Mouse (Mus musculus): ENCODE measurements around the gene D17H6S53E.

D17H6S53E gene

DNA sequence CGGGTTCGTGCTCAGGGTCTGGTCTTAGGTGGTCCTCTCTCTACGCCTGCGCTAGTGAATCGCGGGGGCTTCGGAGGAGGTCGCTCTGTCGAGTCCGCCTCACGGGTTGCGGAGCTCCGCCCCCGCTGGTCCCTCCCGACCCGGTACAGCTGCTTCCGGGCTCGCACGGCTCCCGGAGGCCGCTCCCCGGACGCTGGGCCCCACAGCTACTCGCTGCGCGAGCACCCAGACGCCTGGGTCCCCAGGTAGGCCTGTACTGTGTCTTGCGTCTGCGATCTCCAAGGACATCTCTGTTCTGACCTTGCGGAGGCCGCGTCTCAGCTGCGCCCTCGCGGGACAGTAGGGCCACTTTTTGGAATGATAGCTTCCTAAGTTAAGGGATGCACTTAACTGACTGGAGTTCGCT lies at the start of gene D17H6S53E:
D17H6S53E (plus strand) TSS at position 168 of the 406 bp plus-strand sequence.
- peak; percentile 84 for DNase-seq

DNA sequence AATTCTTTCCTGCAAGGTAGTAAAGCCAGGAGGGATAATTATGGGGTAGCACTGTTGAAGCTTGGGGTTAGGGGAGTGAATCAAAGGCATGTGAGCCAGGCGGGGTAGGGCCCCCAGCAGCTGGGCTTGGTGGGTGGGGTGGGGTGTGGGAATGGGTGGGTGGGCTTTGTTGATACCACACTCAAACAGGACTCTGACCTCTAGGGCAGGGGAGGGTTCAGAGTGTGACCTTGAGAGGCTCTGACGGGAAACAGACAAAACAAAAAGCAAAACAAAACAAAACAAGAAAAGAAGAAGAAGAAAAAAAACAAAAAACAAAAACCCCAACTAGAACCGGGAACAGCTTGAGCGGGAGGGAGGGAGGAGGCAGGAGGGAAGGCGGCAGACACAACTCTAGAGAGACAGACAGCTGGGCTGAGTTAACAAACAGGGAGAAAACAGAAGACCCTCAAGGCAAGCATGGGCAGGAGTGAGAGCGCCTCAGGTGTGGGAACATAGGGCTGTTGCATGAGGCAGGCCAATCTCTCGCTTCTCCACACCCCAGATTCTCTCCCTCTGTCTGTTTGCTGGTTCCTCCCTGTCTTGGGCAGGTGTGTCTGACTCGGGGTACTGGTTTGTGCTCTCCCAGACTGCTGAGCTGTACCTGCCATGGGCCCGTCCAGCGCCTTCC lies 49.5 kb upstream of the D17H6S53E start, which contains the start of gene Ly6g6e:
Ly6g6e (plus strand) TSS at position 396 of the 670 bp plus-strand sequence.
- no peak for DNase-seq

DNA sequence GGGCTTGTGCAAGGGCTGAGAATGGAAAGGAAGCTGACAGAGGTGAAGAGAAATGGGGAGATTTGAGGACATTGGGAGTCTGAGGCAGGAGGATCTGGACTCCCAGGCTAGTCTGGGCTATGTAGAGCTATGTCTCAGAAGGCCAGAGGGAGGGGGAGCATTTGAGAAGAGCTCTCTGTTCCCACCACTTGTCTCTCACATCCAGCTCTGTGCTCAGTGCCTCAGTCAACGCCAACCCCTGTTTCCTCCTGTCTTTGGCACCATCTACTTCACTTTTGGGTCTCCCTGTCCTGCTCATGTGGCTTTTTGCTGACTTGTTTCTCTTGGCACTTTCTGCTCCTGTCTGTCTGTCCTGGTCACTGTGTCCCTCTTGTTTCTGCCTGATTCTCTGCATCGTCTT lies 48.9 kb upstream of the D17H6S53E start:
- DNase-seq, result no peak

DNA sequence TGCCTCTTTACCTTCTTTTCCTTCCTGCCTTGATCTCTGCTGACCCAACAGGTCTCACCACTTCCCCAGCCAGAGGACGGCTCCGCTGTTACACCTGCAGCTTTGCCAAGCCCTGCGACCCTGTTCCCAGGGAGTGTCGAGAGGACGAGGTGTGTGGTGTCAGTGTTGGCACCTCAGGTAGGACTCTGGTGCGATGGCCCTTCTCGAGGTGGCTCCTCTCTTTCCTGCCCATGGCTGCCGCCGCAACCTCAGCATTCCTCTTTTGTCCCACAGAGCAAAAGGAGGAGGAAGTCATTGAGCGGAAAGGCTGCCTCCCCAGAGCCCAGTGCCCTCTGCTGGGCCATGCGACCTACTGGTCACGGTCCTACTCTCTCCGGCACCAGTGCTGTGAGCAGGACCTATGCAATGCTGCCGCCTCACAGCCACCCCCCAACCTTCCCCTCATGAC lies 48.4 kb upstream of the D17H6S53E start, which contains the start of gene Ly6g6d:
Ly6g6d (minus strand) TSS at position 280 of the 448 bp plus-strand sequence.
- peak; percentile 82 for DNase-seq

DNA sequence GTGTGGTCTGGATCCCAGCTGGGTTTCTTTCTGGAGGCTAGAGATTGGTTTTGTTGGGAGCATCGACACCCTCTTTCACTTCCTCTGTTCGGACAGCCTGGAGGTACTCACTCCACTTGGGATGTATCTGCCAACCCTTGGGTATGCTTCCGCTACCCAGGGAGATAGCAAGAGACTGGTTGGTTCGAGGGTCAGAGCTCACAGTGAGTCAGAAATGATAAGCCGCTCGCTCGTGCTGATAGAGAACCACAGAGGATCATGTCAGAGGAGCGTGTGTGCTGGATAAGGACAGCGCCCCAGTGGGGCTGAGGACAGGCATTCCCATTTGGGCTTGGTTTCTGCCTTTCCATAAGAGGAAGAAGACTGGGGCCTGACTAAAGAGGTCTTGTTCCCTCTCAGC lies 46.4 kb upstream of the D17H6S53E start:
- DNase-seq, result no peak

DNA sequence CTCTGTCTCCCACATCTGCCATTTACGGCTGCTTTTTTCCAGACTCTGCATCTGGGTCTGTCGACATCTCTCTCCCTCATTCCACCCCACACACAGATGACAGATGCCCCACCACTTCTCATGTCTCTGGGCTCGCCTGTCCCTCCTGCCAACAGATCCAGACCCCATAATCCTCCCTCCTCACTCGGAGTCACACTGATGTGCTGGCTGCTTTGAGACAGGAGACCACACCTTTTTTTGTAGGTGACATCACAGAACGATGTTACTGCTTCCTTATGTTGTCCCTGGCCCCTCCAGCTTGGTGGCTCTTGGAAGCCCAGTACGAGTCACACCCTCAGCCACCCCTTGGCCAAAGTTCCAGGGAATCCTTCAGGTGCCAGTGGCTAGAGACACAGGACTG lies 45.9 kb upstream of the D17H6S53E start:
- no peak for DNase-seq

DNA sequence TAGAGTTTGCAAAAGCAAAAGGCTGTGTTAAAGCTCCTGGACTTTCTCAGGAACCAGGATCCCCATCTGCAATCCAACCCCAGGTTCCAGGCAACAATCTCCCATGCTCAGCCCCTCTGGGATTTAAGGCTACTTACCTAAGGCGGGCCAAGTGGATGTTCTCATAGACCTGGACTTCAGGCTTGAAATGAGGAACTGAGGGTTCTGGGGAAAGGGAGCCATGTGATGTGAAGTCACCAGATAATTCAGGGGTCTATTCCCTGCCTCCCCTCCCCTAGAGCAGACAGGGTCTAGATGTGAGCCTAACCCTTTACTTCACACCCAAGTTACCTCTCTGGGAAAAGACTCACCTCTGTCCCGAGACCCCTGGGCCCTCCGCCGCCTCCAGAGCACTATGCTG lies 45.5 kb upstream of the D17H6S53E start:
- no peak for DNase-seq

DNA sequence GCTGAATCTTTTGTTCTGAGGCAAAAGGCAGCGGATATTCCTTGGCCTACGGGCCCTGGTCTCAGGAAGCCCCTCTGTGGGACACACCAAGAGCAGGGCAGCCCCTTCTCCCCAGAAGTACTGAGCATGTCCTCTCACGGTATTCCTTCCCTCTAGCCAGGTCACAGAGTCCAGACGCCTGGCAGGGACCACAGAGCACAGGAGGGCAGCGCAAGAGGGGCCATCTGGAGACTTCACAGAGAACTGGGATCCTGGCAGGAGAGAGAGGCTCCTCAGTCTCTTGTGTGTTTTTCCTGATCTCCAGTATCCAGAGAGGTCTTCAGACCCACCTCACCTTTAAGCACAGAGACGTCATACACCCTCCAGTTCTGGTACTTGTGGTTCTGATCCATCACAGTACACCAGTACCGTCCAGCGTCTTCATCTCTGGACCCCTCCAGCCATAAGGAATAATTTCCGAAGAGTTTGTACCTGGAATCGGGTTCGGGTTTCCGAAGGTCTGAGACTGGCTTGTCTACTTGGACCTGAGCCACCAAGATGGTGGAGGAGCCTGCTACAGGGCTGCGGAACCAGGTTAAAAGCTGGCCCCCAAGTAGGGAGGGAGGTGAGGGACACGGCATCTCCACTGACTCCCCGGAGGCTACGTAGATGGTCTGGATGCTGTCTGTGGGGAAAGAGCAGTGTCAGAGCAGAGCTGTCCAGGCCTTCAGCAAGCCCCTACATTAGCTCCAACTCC lies 43.2 kb upstream of the D17H6S53E start:
- DNase-seq, result no peak

DNA sequence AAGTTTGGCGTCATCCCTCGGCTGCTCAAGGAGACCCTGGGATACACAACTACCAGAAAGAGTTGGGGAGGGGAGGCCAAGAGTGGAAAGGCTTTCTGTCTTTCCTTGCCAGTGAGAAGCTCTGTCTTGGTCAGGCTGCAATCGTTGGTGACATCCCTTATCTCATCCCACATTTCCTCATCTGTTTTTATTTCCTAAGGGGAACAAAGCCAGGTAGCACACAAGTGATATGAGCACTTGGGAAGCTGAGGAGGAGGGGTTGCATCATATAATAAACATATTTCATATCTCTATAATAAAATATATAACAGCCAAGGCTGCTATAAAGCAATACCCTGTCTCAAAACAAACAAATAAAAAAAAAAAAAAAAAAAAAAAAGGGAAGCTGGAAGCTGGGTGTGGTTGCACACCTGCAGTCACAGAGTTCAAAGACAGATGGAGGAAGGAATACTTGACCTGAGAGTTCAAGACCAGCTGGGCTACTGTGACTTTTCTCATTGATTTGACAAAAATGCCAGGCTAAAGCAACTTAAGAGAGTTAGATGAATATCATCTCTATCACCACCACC lies 42.2 kb upstream of the D17H6S53E start:
- no peak for DNase-seq

DNA sequence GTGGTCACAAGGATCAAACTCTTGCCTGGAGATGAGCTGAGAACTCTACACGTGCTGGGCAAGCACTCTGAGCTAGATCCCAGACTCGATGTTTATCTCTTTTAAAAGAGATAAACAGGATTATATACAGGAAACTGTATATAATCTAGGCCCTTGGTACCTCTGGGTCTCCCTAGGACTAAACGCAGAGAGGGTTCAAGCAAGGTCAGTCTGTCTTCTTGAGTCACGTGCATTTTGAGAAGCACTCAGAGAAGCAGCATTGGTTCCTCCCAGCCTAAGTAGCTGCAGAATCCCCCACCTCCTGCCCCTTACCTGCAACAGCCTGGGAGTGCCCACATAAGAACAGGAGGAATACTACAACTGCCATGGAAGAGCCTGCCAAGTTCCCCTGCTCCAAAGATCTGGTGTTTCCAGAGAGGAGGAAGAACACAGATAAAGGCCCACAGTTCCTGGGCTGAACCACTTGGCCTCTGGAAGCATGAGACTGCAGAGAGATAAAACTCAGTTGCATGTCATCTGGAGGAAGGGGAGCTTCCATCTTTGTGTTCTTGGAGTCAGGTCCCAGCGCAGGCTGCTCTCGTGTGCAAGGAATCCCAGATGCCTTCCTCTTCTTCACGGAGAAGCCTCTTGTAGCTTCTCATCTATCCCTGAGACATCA lies 40.8 kb upstream of the D17H6S53E start, which contains the start of gene Ly6g6f:
Ly6g6f (minus strand) TSS at position 403 of the 658 bp plus-strand sequence.
- DNase-seq, result no peak

DNA sequence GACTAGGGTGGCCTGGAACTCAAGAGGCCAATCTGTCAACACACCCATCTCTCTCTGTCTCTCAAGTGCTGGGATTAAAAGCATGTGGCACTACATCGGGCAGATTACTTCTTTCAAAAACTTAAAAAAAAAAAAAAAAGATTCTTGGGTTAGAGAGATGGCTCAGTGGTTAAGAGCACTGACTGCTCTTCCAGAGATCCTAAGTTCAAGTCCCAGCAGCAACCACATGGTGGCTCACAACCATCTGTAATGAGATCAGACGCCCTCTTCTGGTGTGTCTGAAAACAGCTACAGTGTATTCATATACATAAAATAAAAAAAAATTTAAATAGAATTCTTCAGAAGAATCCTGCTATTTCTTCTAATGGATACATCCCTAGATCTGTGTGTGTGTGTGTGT lies 38.0 kb upstream of the D17H6S53E start:
- no peak for DNase-seq

DNA sequence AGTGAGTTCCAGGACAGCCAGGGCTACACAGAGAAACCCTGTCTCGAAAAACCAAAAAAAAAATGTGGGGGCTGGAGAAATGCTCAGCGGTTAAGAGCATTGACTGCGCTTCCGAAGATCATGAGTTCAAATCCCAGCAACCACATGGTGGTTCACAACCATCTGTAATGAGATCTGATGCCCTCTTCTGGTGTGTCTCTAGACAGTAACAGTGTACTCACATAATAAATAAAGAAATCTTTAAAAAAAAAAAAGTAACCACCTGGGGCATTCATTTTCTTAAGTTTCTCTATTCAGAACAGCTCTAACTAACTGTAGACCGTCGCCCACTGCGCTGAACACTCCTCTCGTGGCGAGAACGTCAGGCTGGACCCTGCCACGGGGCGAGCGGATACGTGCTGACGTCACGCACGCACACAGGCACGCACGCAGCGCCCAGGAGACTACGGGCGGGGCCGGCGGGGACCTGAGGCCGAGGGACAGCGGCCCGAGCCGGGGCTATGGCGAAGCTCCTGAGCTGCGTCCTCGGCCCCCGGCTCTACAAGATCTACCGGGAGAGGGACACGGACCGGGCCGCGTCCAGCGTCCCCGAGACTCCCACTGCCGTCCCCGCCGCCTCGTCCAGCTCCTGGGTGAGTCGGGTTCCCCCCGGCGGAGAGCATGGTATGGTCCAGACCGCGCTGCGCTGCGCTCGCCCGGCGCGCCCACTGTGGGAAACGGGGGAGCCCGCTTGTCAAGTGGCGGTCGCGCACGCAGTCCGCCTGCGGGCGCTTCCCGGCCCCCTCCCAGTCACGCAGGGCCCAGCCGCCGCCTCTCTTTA lies 37.1 kb upstream of the D17H6S53E start, which contains the start of gene Abhd16a:
Abhd16a (plus strand) TSS at position 439 of the 820 bp plus-strand sequence.
- DNase-seq, result peak; percentile 96

DNA sequence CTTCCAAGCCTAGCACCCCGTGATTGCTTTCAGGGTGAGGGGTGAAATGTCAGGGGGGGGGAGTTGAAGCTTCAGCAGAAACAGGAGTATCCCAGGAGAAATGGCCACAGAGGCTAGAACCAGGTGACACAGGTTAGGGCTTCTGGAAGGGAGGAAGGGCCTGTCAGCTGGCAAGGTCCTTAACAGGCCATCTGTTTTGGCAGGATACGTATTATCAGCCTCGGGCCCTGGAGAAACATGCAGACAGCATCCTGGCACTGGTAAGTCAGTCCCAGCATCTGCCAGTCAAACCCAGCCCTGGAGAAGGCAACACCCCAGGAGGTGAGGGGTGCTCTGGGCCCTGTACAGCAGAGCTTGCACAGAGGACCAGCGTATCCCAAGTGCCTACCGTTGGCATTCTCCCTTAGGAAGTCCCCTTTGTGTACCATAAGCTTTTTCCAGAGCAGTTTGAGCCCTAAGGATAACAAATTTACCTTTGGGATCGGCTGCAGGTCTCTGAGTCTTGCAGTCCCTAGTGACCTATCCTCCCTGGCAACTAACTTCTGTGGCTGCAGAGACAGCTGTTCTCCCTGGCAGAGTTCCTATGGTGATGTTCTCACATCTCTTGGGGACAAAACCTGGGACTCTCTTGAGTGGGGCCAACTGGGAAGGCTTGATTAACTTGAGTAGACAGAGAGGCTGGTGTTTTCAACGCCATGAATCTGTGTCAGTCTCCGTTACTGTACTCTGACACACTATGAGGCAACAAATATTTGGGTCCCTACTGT lies 35.8 kb upstream of the D17H6S53E start:
- DNase-seq, result no peak

DNA sequence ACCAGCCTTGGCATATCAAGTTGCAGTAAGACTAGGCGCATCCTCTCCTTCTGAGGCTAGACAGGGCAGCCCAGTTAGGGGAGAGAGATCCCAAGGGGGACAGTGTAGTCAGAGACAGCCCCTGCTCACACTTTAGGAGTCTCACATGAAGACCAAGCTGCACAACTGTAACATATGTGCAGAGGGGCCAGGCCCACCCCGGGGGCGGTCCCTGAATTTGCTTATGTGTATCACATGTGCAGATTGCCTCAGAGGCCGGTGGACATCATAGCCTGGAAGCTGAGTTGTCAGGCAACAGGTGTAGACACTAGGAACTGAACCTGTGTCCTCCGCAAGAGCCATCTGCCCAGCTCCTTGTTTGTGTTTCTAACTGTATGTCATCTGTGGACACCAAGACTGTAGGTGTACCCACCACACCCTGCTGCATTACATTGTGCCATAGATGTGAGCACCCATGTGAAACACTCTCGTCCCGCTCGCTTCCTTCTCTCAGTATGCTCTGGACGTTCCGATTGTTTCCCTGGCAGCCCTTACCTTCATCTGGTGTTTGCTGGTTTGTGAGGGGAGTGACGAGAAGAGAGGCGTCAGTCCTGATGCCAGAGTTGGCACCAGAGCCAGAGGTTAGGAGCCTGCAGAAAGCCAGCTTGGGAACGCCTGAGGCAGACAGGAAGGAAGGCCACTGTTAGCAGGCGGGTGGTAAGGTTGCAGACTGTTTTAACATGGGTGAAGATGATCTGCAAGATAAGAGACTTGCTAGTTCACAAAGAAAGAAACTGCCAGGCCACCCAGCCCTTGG lies 33.6 kb upstream of the D17H6S53E start:
- DNase-seq, result peak; percentile 62

DNA sequence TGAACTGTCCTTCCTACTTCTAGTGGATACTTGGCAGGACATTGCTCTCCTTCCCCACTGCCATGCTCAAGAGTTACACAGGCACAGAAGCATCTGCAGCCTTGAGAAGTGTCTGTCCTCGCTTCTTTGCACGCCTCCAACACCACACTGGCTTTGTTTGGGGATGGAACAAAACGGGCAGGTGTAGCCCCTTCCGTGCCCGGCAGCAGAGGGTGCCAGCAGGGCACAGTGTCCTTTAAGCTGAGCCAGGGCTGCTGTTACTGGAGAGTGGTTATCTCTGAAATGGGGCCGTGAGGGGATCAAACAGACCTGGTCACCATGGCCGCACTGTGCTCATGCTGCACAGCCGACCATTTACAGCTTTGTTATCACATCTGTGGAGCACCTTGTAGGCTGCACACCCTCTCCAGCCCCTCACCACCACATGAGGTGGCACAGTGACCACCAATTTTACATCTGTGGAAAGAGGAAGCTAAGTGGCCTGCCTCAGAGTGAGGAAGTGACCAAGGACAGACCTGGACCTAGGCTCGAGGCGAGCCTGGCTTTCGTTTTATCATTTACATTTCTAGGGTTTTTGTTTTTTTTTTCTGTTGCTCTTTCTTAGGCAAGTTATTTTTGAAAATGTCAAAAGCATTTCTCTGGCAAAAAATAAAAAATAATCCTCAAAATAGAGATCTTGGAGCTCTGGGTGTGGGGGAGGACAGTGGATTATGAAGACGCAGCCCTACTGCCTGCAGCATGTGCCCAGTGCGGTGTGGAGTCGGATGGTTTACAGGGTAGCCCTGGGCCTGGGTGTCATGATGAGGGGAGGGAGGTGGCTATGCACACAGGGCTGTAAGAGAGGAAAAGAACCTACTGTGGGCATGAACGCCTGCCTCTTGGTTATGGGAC lies 31.5 kb upstream of the D17H6S53E start:
- DNase-seq, result no peak

DNA sequence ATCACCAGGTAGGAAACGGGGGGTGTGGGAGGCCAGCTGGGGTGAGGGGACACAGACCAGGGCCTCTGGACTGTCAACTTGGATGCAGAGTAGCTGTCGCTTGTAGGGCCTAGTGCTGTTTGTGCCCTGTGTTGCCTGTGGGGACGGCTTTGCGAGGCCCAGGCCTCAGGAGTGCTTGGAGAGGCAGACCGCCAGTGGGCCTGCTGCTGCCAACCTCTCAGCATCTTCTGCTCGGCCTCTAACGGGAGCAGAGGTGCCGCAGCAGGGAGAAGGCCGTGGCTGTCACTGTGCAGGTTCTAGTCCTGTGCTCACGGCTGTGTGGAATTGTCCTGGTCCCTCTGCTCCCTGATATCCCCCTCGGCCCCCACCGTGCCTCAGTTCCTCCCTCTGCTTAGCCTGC lies 29.6 kb upstream of the D17H6S53E start:
- no peak for DNase-seq

DNA sequence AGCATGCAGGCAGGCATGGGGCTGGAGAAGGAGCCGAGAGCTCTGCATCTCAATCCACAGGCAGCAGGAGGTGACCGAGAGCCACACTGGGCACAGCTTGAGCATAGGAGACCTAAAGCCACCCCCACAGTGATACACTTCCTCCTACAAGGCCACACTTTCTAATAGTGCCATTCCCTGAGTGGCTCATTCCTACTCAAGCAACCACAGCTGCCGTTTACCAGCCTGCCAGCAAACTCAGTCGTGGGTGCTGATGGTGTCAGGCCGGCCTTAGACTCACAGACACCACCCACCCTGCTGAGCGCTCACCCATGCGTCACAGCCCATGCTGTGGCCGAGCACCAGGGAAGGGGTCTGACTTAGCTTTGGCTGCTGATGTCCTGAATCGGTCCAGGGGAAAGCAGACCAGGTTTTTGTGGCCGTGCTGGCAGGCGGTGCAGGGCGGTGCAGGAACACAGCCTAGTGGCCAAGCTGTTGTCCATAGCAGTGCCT lies 29.0 kb upstream of the D17H6S53E start:
- peak; percentile 57 for DNase-seq

DNA sequence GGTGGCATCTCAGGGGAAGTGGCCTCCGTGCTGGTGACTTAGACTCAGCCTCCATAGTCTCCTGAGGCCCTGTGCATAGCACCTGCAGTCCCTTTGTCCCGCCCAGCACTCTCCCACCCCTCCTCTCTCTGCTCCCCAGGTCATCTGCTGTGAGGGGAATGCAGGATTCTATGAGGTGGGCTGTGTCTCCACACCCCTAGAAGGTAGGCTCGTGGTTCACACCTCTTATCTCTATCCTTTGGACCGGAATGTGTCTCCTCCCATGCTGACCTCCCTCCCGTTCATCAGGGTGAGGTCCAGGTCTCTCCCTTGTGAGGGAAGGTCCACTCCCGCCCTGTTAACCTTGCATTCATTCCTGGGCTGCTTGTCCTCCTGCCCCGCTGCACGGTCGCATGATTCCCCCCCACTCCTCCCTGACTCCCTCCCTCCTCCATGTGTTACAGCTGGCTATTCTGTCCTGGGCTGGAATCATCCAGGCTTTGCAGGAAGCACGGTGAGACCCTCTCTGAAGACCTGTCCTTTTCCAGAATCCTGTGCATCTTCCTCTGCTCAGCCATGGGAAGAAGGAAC lies 25.9 kb upstream of the D17H6S53E start:
- DNase-seq, result no peak

DNA sequence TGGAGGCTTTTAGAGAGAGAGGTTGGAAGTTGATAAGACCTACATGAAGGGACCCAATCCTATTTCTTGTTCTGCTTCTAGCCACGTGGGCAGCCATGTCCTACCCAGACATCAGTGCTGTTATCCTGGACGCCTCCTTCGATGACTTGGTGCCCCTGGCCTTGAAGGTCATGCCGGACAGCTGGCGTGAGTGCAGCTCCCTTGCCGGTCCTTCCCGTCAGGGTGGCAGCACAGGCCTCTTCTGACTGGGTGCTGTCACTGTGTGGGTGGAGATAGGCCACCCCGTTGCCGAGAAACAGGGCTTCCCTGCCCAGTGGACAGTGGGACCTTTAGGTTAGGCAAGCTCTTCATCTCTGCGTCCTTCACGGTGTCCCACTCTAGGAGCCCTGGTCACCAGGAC lies 25.0 kb upstream of the D17H6S53E start:
- DNase-seq, result no peak
